Mouse (Mus musculus) MEL (cell line): ENCODE results near the gene Gm6169.

Source experiments
- CTCF ChIP-seq, 3 experiments: IDR thresholded peaks in 2 of 3; conservative IDR thresholded peaks in 1 of 3; 2 replicates each; pipeline ENCODE4 v1.5.1; 2011 to 2012; ENCODE audit warnings: low read length in 3 of 3, low read depth in 2 of 3, mild to moderate bottlenecking in 2 of 3, improper control_type of control experiment in 1 of 3, inconsistent platforms in 1 of 3, mixed read lengths in 1 of 3, moderate library complexity in 1 of 3; ENCODE audit not compliant: control insufficient read depth in 1 of 3, insufficient read depth in 1 of 3, poor library complexity in 1 of 3, severe bottlenecking in 1 of 3
- ETS1 ChIP-seq: IDR thresholded peaks from 2 replicates; pipeline ENCODE4 v1.6.1; 2012; ENCODE audit warnings: low read depth, mild to moderate bottlenecking, inconsistent platforms, low read length, improper control_type of control experiment, moderate library complexity
- MYC ChIP-seq: IDR thresholded peaks from 2 replicates; pipeline ENCODE4 v1.6.1; 2011; ENCODE audit warnings: low read depth, mild to moderate bottlenecking, low read length, improper control_type of control experiment, moderate library complexity
- POLR2A ChIP-seq, 2 experiments: IDR thresholded peaks; 2 replicates each; pipeline ENCODE4 v1.6.1; 2011 to 2012; ENCODE audit warnings: low read length in 2 of 2, mild to moderate bottlenecking in 2 of 2, control low read depth in 1 of 2, improper control_type of control experiment in 1 of 2, low read depth in 1 of 2, moderate library complexity in 1 of 2; ENCODE audit not compliant: control insufficient read depth in 1 of 2, insufficient read depth in 1 of 2, poor library complexity in 1 of 2

- TF ChIP-seq MYC: no peak
- TF ChIP-seq POLR2A (IDR thresholded peaks at IDR 0.05; ENCODE audit: control insufficient read depth in 1 of 2, insufficient read depth in 1 of 2, low read depth in 1 of 2, low read length in 2 of 2, poor library complexity in 1 of 2): no peak
- no peak for TF ChIP-seq CTCF (IDR thresholded peaks at IDR 0.05 in 2 of 3, conservative IDR thresholded peaks at IDR 0.05 in 1 of 3; ENCODE audit: control insufficient read depth in 1 of 3, insufficient read depth in 1 of 3, low read depth in 2 of 3, low read length in 3 of 3, poor library complexity in 1 of 3, severe bottlenecking in 1 of 3)
- TF ChIP-seq ETS1: no peak
Observed at GRCm38 (mm10) chr13:97063431-97063830, 35.6 kb downstream of the Gm6169 start.
